Mouse (Mus musculus) megakaryocyte, embryonic 14.5 days (primary cell): Measurements from ENCODE around the gene Cenpn.

ENCODE experiments used
- FLI1 ChIP-seq: IDR thresholded peaks from 2 replicates; pipeline ENCODE4 v1.6.1; 2012; ENCODE audit warnings: low read length, inconsistent platforms, mixed read lengths
- GATA1 ChIP-seq: IDR thresholded peaks from 3 replicates; pipeline ENCODE4 v1.6.1; 2012; ENCODE audit warnings: mixed read lengths, low read length, inconsistent platforms, borderline replicate concordance

GRCm38 (mm10) chr8:116905252-116905651 is 16.3 kb upstream of the Cenpn start:
- TF ChIP-seq FLI1, result no peak
- no peak for TF ChIP-seq GATA1
